Mouse (Mus musculus) brain, embryonic 14.5 days (tissue): ENCODE results near the gene Osbp2.

ENCODE experiments used
- CTCF ChIP-seq: fragments of 200-500 bp; IDR thresholded peaks from 2 replicates; pipeline ENCODE4 v1.5.1; 2012; ENCODE audit warnings: inconsistent platforms, mild to moderate bottlenecking, moderate library complexity, borderline replicate concordance; ENCODE audit not compliant: insufficient read depth, insufficient read length; ENCODE audit errors: extremely low read depth
- POLR2A ChIP-seq: fragments of 200-500 bp; IDR thresholded peaks from 2 replicates; pipeline ENCODE4 v1.6.1; 2012; ENCODE audit warnings: mild to moderate bottlenecking, inconsistent platforms, borderline replicate concordance; ENCODE audit not compliant: poor library complexity, insufficient read depth, insufficient read length, severe bottlenecking; ENCODE audit errors: extremely low read depth

GRCm38 (mm10) chr11:3761339-3761738, 102.4 kb downstream of the Osbp2 start:
- no peak for TF ChIP-seq CTCF
- TF ChIP-seq POLR2A: no peak
